Mouse (Mus musculus) embryonic fibroblast, embryonic 13.5 days (primary cell): Measurements from ENCODE around the gene Bspry.

ENCODE experiments used
- CTCF ChIP-seq: IDR thresholded peaks from 2 replicates; pipeline ENCODE4 v1.5.1; 2011; ENCODE audit warnings: mild to moderate bottlenecking, control low read depth, low read length, moderate library complexity, borderline replicate concordance; ENCODE audit not compliant: insufficient read depth
- POLR2A ChIP-seq: IDR thresholded peaks from 2 replicates; pipeline ENCODE4 v1.6.1; 2011; ENCODE audit warnings: low read depth, mild to moderate bottlenecking, control low read depth, low read length, moderate library complexity

GRCm38 (mm10) chr4:62440544-62440943, 39.3 kb upstream of the Bspry start:
- TF ChIP-seq CTCF: no peak
- TF ChIP-seq POLR2A: no peak
